Mouse (Mus musculus) embryonic facial prominence, embryonic 14.5 days (tissue): ENCODE data around the gene Gtf2ird2. TPM values are rescaled to one million over a fixed set of nuclear protein-coding genes. Genes with fewer than 3 reads are reported as not detected.

Experiments used
- ATAC-seq: fragments of 200-750 bp; cut with Nextera tagmentation; 2 replicates; pipeline ENCODE4 v1.8.0; 2017; ENCODE audit warnings: low read depth, moderate number of reproducible peaks, moderate TSS enrichment
- DNase-seq: peaks from one replicate; pipeline ENCODE4 v3.0.0-alpha.2; 2015; ENCODE audit warnings: low spot score
- H3K27ac ChIP-seq: fragments of 300-500 bp; sonication (generic); replicated peaks from 2 replicates; pipeline ENCODE4 v1.5.1; 2014; ENCODE audit warnings: low read depth, mild to moderate bottlenecking, low read length, moderate library complexity
- H3K27me3 ChIP-seq: fragments of 300-500 bp; sonication (generic); replicated peaks from 2 replicates; pipeline ENCODE4 v1.6.1; 2014; ENCODE audit warnings: low read length; ENCODE audit not compliant: control insufficient read depth, insufficient read depth
- H3K36me3 ChIP-seq: fragments of 300-500 bp; sonication (generic); 2 replicates; pipeline ENCODE4 v1.6.1; 2014; ENCODE audit warnings: low read length, mixed read lengths; ENCODE audit not compliant: control insufficient read depth, insufficient read depth
- H3K4me1 ChIP-seq: fragments of 300-500 bp; sonication (generic); 2 replicates; pipeline ENCODE4 v1.6.1; 2014; ENCODE audit warnings: antibody characterized with exemption, low read length; ENCODE audit not compliant: control insufficient read depth, insufficient read depth
- H3K4me2 ChIP-seq: fragments of 300-500 bp; sonication (generic); 2 replicates; pipeline ENCODE4 v1.6.1; 2014; ENCODE audit warnings: low read depth, mild to moderate bottlenecking, low read length, moderate library complexity, mixed read lengths
- H3K4me3 ChIP-seq: fragments of 300-500 bp; sonication (generic); 2 replicates; pipeline ENCODE4 v1.5.1; 2014; ENCODE audit warnings: low read depth, mild to moderate bottlenecking, low read length
- H3K9ac ChIP-seq: fragments of 300-500 bp; sonication (generic); 2 replicates; pipeline ENCODE4 v1.6.1; 2014; ENCODE audit warnings: low read depth, mild to moderate bottlenecking, low read length, moderate library complexity, mixed read lengths
- H3K9me3 ChIP-seq: fragments of 300-500 bp; sonication (generic); 2 replicates; pipeline ENCODE4 v1.6.1; 2016; ENCODE audit warnings: low read length; ENCODE audit not compliant: control insufficient read depth
- WGBS: fragments of 180-500 bp; shearing (Covaris S2); extraction: QIAGEN DNeasy Blood & Tissue Kit; methylation state at CpG from one replicate; pipeline ENCODE4 v1.1.7; 2014; 5-methylcytosine and 5-hydroxymethylcytosine counted together
- polyA plus RNA-seq: library from polyadenylated mRNA; unstranded; fragments of >200 nt; fragmentation: Nextera tagmentation; extraction: Ambion mirVana; gene quantifications from 2 replicates; pipeline ENCODE4 v1.2.1, GENCODE M21; 2014

Gene Gtf2ird2
- polyA plus RNA-seq, 1 experiment from 2014 or later = 6.6 TPM

GRCm38 (mm10) chr5:134148153-134148552, 35.7 kb upstream of the Gtf2ird2 start:
- H3K4me1 ChIP-seq = no peaks in the 10 kb centered on the region
- no peak overlapping the region for H3K27ac ChIP-seq
- DNase-seq (no peak), ATAC-seq (no peak)
- H3K9ac ChIP-seq = no peak overlapping the region
- WGBS = 80% methylated on average over 4 of the region's 4 CpGs
- 0 out of 2 replicates have a peak, but pooled peaks cover 3% of the 10 kb centered on the region for H3K9me3 ChIP-seq
- H3K36me3 ChIP-seq = peaks cover 56% of the 10 kb centered on the region
- no peak overlapping the region for H3K4me2 ChIP-seq
- no peaks in the 10 kb centered on the region for H3K27me3 ChIP-seq
- H3K4me3 ChIP-seq = no peak overlapping the region

- Histone ChIP-seq H3K9me3 (no peaks in the 10 kb centered on the region), H3K9ac (no peak overlapping the region), H3K27ac (no peak overlapping the region), H3K4me2 (no peak overlapping the region), H3K27me3 (no peaks in the 10 kb centered on the region), H3K36me3 (peaks cover 88% of the 10 kb centered on the region), H3K4me3 (no peak overlapping the region), H3K4me1 (no peaks in the 10 kb centered on the region)
- WGBS = 81% methylated on average over 11 of the region's 11 CpGs
- DNase-seq = peak; percentile 46
- ATAC-seq = no peak
Measured at GRCm38 (mm10) chr5:134151895-134152294, 31.9 kb upstream of the Gtf2ird2 start.

- 95% methylated on average over 7 of the region's 7 CpGs for WGBS
- peaks cover 85% of the 10 kb centered on the region for H3K36me3 ChIP-seq
Measured at GRCm38 (mm10) chr5:134155916-134156466, 27.8 kb upstream of the Gtf2ird2 start.

GRCm38 (mm10) chr5:134164688-134165087, 19.1 kb upstream of the Gtf2ird2 start:
- no peaks in the 10 kb centered on the region for H3K27me3 ChIP-seq
- H3K36me3 ChIP-seq = peaks cover 64% of the 10 kb centered on the region
- no peaks in the 10 kb centered on the region for H3K4me1 ChIP-seq
- 75% methylated on average over 5 of the region's 5 CpGs for WGBS
- H3K9ac ChIP-seq = no peak overlapping the region
- no peak overlapping the region for H3K4me2 ChIP-seq
- H3K4me3 ChIP-seq = no peak overlapping the region
- peak; percentile 36 for DNase-seq
- ATAC-seq = 0 out of 2 replicates have a peak, but pooled peaks have one; percentile 35
- H3K27ac ChIP-seq = no peak overlapping the region
- no peaks in the 10 kb centered on the region for H3K9me3 ChIP-seq

More at GRCm38 (mm10) chr5:134155916-134156466, 27.8 kb upstream of the Gtf2ird2 start:
- H3K4me3 ChIP-seq = no peak overlapping the region
- H3K27me3 ChIP-seq = no peaks in the 10 kb centered on the region
- H3K9me3 ChIP-seq = no peaks in the 10 kb centered on the region
- ATAC-seq (no peak), DNase-seq (no peak)
- H3K9ac ChIP-seq = no peak overlapping the region
- no peak overlapping the region for H3K4me2 ChIP-seq
- no peaks in the 10 kb centered on the region for H3K4me1 ChIP-seq
- no peak overlapping the region for H3K27ac ChIP-seq

GRCm38 (mm10) chr5:134166642-134167041, 17.2 kb upstream of the Gtf2ird2 start:
- no peak for ATAC-seq
- no peak for DNase-seq
- no peak overlapping the region for H3K4me3 ChIP-seq
- H3K4me1 ChIP-seq = no peaks in the 10 kb centered on the region
- H3K9me3 ChIP-seq = no peaks in the 10 kb centered on the region
- H3K9ac ChIP-seq = no peak overlapping the region
- H3K27me3 ChIP-seq = no peaks in the 10 kb centered on the region
- no peak overlapping the region for H3K4me2 ChIP-seq
- no peak overlapping the region for H3K27ac ChIP-seq
- 93% methylated on average over 7 of the region's 7 CpGs for WGBS
- H3K36me3 ChIP-seq = peaks cover 63% of the 10 kb centered on the region

- H3K4me1 ChIP-seq = no peaks in the 10 kb centered on the region
- no peak overlapping the region for H3K4me3 ChIP-seq
- H3K4me2 ChIP-seq = no peak overlapping the region
- DNase-seq (no peak), ATAC-seq (no peak)
- H3K9ac ChIP-seq = no peak overlapping the region
- H3K27me3 ChIP-seq = no peaks in the 10 kb centered on the region
- H3K27ac ChIP-seq = no peak overlapping the region
- peaks cover 56% of the 10 kb centered on the region for H3K36me3 ChIP-seq
- 87% methylated on average over 9 of the region's 9 CpGs for WGBS
- no peaks in the 10 kb centered on the region for H3K9me3 ChIP-seq
Measured at GRCm38 (mm10) chr5:134168033-134168432, 15.8 kb upstream of the Gtf2ird2 start.

GRCm38 (mm10) chr5:134169231-134169630, 14.6 kb upstream of the Gtf2ird2 start:
- H3K4me1 ChIP-seq = no peaks in the 10 kb centered on the region
- DNase-seq = no peak
- 88% methylated on average over 10 of the region's 10 CpGs for WGBS
- H3K27me3 ChIP-seq = no peaks in the 10 kb centered on the region
- no peak overlapping the region for H3K9ac ChIP-seq
- H3K4me2 ChIP-seq = no peak overlapping the region
- ATAC-seq = no peak
- H3K4me3 ChIP-seq = no peak overlapping the region
- no peaks in the 10 kb centered on the region for H3K9me3 ChIP-seq
- H3K36me3 ChIP-seq = peaks cover 46% of the 10 kb centered on the region
- no peak overlapping the region for H3K27ac ChIP-seq

- WGBS = 95% methylated on average over 8 of the region's 8 CpGs
- H3K9ac ChIP-seq = no peak overlapping the region
Measured at GRCm38 (mm10) chr5:134170167-134170566, 13.7 kb upstream of the Gtf2ird2 start.

GRCm38 (mm10) chr5:134173206-134173605, 10.6 kb upstream of the Gtf2ird2 start:
- no peak overlapping the region for H3K4me2 ChIP-seq
- no peaks in the 10 kb centered on the region for H3K9me3 ChIP-seq
- ATAC-seq = no peak
- no peaks in the 10 kb centered on the region for H3K27me3 ChIP-seq
- H3K4me1 ChIP-seq = peaks cover 7% of the 10 kb centered on the region; the same call in 1 of the 2 replicates
- no peak overlapping the region for H3K4me3 ChIP-seq
- no peak overlapping the region for H3K27ac ChIP-seq
- H3K9ac ChIP-seq = no peak overlapping the region
- H3K36me3 ChIP-seq = peaks cover 28% of the 10 kb centered on the region; the same call in 1 of the 2 replicates
- WGBS = 36% methylated on average over 4 of the region's 4 CpGs
- DNase-seq = no peak

More at GRCm38 (mm10) chr5:134170167-134170566, 13.7 kb upstream of the Gtf2ird2 start:
- no peak overlapping the region for H3K4me3 ChIP-seq
- no peak for DNase-seq
- H3K27me3 ChIP-seq = no peaks in the 10 kb centered on the region
- no peak for ATAC-seq
- H3K9me3 ChIP-seq = no peaks in the 10 kb centered on the region
- H3K36me3 ChIP-seq = peaks cover 46% of the 10 kb centered on the region
- H3K27ac ChIP-seq = no peak overlapping the region
- H3K4me1 ChIP-seq = peaks cover under 1% of the 10 kb centered on the region; the same call in 1 of the 2 replicates
- H3K4me2 ChIP-seq = no peak overlapping the region
